Mouse (Mus musculus) layer of hippocampus, postnatal 14 days (tissue): ENCODE data around the gene Fbxw10. TPM values are rescaled to one million over a fixed set of nuclear protein-coding genes. Genes with fewer than 3 reads are reported as not detected.
A peak's percentile ranks its signal among the peaks of the same experiment; 100 is the strongest.

Experiments
- DNase-seq, 2 experiments: peaks; one replicate each; pipeline ENCODE4 v3.0.0; 2021 to 2022; ENCODE audit warnings: low spot score in 2 of 2, mixed read lengths in 1 of 2
- total RNA-seq, 2 experiments: library from RNA; stranded (reverse); gene quantifications; 2 replicates each; pipeline ENCODE4 v1.2.3; 2021

Fbxw10 gene
- total RNA-seq, 2 experiments from 2014 or later: 0.62 to 1.5 TPM

DNA sequence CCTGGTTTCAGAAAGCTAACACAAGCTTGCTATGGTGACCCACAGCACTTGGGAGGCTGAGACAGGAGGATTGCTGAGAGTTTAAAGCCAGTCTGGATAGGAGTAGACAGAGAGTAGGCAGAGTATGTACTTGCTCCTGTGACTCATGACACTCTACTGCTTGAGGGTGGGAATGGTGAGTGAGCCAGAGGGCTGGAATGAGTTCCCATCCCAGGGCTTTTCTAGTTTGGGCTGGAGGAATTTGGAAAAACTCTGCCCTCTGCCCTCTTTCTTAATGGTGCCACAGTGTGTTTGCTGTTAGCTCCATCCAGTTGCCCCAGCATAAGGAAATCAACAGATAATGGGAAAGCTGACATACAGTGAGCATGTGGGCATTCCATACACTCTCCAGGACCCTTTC lies 15.0 kb upstream of the Fbxw10 start:
- no peak for DNase-seq

DNA sequence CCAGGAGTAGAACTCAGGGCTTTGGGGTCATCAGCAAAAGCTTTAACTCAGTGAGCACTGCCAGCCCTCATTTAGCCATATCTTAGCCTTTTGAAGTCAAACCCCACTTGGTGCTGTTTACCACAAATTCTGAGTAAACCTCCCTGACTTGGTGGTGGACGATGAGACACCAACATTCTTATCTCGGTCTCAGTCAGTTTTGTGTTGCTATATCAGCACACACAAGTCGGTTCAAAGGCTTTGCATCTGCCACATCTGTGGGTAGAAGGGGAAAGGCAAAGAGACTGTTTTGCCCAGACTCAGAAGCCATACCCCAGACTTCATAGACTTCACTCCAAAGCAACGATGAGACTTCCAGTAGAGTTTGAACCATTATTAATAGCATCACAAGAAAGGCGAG lies 2.3 kb upstream of the Fbxw10 start:
- no peak for DNase-seq

DNA sequence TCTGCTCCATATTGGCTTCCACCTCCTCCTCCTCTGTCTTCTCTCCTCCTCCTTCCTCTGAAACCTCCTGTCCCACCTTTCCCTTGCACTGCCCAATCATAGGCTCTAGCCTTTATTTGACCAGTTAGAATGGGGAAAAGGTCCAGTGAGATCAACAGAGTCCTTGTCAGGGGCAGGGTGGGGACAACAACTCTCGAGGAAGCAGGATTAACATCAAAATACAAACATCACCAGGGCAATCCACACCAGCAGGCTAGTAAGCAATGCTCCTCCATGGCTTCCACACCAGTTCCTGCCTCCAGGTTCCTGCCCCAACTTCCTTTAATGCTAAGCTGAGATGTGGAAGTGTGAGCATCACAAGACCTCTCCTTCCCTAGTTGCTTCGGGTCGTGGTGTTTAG lies 1.1 kb upstream of the Fbxw10 start:
- no peak for DNase-seq

DNA sequence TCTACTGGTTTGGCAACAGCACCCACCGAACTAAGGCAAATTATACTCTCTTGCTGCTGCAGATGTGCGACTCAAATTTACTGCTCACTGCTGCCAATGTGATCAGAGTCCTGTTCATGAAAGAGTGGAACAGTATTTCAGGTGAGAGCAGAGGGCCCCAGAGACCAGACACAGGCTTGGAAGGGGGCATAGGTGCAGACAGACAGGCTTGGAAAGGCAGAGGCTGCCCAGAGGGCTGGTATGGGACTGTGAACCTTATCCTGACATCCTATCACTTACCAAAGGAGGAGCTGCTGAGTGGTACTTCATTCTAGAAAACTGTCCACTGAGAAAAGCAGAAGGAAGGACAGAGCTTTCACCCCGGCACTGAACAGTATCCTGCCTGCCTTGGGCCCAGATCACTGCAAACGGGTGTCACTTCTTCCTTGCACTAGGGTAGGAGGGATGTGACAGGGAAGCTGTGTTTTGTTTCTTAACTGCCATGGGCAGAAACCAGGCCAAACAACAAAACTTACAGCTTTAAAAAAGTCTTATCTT lies 854 bp downstream of the Fbxw10 start:
- DNase-seq: no peak

DNA sequence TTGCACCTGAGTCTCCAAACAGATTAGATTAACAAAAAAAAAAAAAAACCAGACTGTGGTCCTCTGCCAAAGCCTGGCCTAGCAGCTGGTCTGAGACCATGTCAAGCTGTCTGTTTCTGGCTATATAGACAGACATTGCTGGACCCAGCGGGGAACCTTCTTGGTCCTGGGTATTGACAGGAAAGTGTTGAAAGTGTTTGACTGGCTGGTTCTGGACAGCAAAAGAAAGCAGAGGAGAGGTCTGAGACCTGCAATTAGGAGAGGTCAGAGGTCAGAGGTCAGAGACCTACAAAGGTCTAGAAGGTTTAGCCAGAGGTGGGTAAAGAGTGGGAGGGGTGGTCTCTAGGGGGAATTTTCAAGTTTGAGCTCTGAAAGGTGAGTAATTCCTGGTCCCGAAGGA lies 1.4 kb downstream of the Fbxw10 start:
- DNase-seq: no peak

DNA sequence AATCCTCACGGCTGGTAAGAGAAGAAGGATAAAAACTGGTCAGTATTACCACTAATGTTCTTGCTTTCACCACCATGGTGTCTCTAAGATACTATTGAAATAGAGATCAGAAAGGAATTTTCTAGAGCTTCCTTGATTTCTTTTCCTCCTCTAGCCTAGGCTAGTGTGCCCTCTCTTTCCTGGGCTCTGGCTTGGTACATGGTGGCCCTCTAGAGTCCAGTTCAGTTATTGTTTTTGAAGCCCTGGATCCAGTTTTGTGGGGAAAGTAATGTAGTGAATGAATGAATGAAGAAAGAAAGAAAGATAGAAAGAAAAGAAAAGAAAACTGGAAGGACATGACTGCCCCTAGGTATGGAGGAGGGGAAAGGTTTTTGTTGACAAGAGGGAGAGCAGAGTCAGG lies 4.3 kb downstream of the Fbxw10 start:
- peak in 1 of 2 experiments; percentile 20 for DNase-seq

DNA sequence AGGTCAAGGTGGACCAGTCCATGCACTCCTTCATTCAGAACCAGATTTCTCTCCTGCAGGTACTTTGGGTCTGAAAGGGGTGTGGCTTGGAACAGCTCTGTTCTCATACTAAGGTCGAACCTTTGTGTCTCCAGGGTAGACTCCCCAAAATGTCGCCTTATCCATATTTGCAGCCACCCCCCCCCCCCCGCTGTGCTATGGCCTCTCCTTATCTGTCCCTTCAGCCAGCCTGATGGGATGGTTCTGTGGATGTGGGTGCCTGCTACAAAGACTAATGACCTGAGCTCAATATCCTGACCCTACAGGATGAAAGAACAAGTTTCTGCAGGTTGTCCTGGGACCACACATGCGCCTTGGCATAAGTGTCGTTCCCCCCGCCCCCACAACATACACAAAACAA lies 6.5 kb downstream of the Fbxw10 start:
- DNase-seq: no peak

DNA sequence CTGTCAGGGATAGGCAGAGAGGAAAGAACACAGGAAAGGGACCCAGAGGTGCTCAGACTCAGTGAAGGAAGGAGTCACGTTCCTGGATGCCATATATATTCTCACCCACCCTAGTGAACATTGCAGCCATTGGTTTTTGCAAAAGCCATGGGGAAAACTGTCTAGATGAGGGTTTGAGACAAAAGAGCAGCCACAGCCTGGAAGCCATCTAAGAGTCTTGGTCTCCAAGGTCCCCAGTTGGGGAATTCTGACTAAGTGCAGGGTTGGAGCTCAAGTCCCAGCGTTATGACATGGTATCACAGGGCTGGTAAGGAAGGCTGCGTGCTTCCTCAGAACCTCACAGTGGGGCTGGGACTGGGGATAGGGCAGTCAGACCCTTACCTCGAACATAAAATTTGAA lies 18.7 kb downstream of the Fbxw10 start:
- no peak for DNase-seq

DNA sequence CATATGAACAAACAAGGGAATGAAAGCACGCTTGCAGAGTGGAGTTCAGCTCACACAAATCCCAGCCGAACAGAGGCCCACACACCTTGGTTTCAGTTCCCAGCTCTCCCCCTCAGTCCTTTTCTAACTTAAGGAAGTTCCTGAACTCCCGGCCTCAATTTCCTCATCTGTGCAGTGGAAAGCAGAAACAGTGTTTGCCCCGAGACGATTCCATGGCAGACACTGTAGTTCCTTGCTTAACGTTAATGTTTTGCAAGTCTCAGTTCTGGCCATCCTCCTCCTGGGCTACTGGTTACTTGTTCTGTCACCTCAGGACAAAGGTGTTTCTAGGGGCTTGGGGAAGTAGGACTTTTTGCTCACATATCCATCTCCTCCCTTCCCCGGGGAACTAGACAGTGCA lies 19.8 kb downstream of the Fbxw10 start:
- DNase-seq: no peak

DNA sequence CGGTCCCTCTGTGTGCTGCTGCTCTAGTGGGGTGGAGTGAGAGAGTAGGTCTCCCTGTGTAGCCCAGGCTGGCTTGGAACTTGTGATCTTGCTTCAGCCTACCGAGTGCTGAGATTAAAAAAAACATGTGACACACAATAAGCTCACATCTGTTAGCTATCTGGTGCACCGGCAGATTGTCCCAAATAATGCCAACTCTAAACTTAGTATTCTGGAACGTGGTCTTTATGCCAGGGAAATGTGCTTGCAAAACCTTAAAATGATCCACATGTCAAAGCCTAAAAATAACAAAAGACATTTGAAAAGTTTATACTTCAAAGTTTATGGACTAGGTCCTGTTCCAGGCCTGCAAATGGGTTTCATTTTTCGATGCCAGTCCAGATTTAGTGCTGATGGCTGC lies 22.3 kb downstream of the Fbxw10 start:
- DNase-seq: peak in 1 of 2 experiments; percentile 56

DNA sequence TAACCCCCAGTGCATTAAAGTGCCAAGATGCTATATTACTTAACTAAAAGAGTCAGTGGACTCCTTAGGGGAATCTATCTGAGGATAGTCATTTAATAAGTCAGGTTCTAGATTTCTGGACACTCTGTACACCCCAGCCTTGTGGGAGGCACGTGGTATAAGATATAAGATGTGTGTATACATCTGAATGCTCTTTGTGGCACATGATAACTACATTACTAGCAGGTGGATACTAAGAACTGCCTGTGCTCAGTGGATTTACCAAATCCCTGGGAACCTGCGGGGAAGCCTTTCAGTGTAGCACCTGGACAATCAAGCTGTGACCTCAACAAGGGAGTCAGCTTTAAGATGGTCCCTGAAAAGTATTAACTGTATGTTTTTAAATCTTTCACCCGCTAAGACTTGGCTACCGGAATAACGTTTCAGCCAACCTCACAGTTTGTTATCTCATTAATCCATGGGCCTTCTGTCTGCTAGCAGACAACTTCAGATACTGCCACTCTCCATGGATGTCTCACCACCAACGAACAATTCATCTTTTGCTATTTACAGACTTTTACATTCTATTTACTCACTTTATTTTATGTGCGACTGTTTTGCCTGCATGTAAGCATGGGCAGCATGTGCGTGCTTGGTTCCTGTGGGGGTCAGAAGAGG lies 23.0 kb downstream of the Fbxw10 start:
- DNase-seq: no peak

DNA sequence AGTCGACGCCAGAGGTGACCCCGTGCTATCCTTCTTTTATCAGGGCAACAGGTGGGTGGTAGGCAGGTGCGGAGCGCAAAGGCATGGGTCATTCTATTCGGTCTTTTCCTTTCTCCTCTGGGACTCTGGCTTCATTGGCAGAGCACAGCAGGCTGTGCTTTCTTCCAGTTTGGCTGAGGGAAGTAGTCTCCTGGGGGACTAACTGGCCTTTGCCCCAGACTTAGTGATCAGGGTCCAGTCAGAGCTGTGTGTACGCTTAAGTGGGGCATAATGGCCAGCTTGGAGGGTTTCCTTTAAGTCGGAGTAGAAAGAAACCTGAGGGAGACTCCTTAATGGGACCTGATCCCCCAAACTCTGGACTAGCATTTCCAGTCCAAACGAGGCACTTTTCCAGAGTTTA lies 26.6 kb downstream of the Fbxw10 start:
- no peak for DNase-seq

DNA sequence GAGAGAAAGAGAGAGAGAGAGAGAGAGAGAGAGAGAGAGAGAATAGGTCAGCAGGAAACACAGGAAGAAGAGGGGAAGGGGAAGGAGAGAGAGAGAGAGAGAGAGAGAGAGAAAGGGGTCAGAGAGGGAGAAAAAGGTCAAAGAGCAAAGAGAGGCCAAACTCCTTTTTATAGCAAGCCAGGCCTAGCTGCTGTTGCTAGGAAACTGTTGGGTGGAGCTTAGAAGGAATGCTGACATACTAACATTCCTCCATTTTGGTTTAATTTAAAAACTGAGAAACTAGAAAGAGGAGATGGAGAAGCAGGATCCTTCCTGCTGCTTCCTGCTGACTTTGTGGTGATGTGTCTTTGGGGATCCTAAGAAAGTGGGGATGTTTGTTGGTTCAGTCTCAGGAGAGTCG lies 28.8 kb downstream of the Fbxw10 start:
- DNase-seq: no peak

DNA sequence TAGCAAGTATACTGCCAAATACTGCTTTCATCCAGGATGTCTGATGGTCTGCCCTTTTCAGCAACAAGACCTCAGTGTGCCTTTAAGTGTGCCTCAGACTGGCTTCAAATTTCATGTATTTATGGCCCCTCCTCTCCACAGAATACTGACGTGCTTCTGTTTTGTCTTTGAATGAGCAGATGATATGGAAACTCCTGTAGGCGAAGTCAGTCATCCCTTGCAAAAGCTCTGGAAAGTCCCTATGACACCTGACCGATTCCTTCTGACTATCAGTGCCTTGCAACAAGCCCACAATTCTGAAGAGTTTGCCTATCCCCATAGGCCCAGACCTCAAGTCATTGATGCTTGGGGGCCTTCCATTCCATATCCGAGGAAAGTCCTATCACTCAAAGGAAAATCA lies 29.6 kb downstream of the Fbxw10 start:
- no peak for DNase-seq

DNA sequence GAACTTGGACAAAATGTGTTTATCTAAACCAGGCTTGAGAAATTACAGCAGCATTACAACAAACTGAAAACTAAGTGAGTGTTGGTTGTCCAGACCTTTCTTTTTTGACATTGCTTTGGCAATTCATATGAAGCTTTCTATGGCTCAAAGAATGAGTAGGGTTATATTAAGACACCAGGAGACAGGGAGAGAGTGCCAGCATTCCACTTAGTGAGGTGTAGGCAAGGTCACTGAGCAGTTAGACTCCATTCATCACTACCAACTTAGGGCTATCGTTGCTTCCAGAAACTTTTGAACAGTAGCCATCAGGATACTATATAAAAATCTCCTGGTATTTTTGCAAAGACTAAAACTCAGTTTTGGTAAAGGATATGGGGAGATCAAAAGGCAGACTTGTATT lies 30.5 kb downstream of the Fbxw10 start:
- DNase-seq: no peak

DNA sequence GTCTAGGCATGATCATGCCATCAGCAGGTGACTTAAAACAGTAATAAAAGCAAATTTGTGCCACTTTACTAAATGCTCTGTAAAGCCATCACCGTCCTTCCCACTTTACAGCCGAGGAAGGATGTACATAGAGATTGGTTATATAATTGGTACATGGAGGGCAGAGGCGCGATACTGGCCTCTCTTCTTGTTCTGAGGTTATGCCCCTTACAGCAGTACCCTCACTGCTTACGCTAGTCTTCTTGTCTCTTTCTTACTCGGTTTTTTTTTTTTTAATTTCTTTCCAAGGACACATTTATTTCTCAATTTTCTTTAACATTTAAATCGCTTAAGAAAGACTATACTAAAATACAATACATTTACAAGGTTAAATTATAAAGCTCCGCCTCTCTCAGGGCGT lies 31.9 kb downstream of the Fbxw10 start:
- DNase-seq: no peak

DNA sequence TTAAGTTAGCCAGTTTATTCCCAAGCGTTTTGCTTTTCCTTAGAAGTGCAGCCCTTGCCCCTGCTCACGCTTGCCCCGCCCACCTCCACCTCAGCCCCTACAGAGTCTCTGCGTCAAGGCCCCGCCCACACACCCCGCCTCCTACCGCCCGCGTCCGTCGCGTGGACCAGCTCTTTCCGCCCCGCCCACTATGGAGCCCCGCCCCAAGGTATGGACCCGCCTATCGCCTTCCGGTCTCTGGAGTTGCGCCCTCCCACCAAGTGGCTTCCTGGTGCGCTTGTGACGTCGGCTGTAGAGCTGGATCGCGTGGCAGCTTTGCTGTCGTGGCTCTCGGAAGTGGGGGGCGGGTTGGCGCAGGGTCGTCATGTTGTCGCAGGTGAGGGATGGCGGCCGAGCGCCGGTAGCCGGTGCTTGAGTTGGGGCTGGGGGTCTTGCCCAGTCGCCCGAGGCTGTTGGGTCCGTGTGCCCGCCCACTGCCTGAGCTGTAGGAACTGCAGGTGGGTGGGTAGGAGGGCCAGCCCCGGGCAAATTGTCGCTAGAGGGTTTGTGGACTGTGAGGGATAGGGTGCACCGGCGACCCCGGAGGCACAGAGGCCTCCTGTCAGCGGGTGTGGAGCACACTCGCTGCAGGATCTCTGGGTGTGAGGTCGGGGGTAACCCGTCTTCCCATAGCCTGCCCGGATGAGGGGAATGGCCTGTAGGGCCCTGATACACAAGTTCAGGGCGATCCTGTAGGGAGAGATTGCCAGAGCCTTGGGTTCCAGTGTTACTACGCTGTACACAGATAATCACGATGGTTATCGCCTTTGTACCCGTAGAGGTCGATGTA lies 32.6 kb downstream of the Fbxw10 start, which contains the start of gene Tvp23b:
Tvp23b (plus strand) TSS at position 236 of the 829 bp plus-strand sequence.
- peak; percentile 93 to 98 for DNase-seq

DNA sequence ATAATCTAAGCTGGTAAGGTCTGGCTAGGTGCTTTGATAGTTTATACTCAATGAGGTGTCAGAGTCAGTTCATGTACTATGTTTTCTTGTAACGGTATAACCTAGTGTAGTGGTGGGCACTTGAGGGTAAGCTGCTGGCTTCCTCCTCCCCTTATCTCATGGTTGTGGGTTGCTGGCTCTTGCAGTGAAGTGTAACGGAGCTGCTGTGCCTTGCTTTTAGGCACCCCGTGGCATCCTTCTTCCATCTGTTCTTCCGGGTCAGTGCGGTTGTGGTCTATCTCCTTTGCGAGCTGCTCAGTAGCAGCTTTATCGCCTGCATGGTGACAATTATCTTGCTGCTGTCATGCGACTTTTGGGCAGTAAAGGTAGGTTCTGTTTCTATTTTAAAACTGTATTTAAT lies 36.5 kb downstream of the Fbxw10 start:
- DNase-seq: no peak

DNA sequence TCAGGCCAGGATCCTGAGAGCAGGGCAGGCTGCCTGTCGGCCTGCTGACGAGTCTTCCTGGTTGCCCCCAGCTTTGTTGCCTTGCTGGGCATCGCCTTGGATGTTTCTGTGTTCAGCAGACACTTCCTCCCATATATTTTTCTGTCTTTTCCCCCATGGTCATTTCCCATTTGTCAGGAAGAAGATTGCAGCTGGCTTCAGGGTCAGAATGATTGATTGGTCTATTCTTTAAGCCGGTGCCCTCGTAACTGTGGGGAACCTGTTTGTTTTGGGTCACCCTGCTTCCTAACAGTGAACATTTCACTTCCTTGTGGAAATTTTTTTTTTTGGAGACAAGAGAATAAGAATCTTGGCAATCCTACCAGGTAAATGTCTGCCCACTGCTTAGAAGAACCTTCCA lies 38.5 kb downstream of the Fbxw10 start:
- DNase-seq: no peak

DNA sequence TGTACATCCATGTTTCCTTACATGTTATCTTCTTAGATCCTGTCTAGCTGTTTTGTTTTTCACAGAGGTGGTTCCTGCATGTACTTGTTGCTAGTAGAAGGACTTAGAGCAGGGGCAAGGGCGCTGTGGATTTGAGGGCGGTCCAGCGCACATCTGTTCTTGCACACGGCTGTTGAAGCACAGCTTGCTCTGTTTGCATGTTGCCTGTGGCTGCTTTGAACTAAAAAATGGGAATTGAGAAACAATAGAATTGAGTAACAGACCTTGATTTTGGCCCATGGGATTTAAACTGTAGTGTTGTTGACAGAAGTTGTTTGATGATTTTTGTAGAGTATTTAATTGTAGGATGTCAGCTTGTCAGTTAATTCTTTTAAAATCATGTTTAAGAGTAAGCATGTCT lies 43.9 kb downstream of the Fbxw10 start:
- DNase-seq: no peak

DNA sequence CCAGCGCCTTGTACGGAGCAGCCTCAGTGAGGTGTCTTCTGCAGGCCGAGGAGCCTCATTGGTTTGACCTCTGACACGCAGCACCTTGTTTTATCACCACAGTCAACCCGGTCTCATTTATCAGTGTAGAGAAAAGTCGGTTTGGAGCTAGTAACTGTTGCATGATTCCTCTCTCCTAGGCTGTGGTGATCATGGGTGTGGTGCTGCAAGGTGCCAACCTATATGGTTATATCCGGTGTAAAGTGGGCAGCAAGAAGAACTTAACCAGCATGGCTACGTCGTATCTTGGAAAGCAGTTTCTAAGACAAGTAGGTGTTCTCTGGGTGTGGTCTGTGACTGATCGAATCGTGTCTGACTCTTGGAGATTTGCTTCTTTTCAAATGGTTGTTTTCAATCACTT lies 44.9 kb downstream of the Fbxw10 start:
- DNase-seq: no peak

DNA sequence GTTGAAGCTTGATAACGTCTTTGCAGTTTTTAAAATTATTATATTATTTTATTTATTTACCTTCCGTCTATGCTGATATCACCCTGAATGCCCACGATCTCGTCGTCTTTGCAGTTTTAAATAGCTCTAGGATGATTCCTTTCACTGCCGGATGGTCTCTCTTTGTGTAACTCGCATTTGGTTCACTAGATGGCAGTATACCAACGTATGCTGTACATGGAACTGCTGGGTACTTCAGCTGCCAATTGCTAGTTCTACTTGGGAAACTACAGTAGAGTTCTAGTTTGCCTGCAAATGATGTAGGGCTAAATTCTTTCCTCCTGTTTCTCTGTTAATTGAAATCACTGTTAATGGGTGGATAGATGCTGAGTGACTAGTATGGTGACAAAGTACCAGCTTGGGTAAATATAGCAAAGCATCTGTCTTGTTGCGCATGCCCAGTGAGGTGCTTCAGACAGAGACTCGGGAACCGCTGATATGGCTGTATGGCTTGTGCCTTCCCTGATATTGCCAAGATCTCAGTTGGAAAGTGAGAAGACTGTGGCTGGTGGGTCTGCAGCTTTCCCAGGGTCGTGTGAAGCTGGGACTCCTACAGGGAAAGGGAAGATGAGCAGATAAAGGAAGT lies 54.9 kb downstream of the Fbxw10 start:
- DNase-seq: peak; percentile 57 to 93
